Mouse (Mus musculus): ENCODE data around the gene Sqstm1.

Gene Sqstm1

DNA sequence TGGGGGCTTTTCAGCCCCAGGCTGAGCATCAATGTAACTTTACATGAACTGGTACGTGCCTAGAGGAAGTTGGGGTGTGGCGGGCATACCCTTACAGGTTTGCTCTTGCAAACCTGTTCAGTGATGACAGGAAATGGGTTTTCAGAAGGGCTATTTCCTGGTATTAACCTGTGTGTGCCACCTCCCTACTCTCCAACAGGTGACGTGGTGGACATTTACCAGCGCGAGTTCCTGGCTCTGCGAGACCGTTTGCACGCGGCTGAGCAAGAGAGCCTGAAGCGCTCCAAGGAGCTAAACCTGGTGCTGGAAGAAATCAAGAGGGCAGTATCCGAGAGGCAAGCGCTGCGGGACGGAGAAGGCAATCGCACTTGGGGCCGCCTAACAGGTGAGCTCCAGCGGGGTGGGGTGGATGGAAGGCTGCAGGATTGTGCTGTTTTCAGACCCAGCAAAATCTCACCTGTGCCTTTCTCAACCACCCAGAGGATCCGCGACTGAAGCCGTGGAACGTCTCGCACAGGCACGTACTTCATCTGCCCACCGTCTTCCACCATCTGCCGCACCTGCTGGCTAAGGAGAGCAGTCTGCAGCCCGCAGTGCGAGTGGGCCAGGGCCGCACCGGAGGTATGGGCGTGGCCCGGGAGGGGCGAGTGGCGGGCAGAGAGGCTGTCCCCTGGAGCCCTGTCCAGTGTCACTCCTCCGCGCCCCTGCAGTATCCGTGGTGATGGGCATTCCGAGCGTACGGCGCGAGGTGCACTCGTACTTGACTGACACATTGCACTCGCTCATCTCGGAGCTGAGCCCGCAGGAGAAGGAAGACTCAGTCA lies 20.1 kb upstream of the Sqstm1 start:
- no peak for DNase-seq (ENCODE audit: low spot score in 2 of 2)

GRCm38 (mm10) chr11:50229252-50229910 lies 18.8 kb upstream of the Sqstm1 start:
- no peak for DNase-seq (ENCODE audit: low spot score in 2 of 2)

- DNase-seq (ENCODE audit: low spot score in 2 of 2), result no peak
Observed at GRCm38 (mm10) chr11:50228772-50229171, 18.1 kb upstream of the Sqstm1 start.

DNA sequence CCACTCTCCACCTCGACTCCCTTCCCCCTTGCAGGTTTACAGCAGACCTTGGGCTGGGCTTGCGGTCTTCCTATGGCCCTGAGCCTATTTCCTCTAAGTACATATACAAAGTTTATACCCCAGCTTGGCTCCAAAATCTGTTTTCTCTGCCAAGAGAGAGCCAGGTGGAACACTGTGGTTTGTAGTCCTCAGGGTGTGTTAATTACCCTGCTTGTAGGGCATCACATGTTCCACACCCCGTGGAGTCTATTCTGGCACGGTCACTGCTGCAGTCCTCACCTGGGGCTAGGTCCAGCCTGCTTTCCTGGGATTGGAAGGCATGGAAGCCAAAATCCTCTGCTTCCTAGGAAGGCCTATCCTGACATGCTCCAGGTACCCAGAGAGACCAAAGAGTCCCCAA lies 17.1 kb upstream of the Sqstm1 start:
- no peak for DNase-seq (ENCODE audit: low spot score in 2 of 2)

DNA sequence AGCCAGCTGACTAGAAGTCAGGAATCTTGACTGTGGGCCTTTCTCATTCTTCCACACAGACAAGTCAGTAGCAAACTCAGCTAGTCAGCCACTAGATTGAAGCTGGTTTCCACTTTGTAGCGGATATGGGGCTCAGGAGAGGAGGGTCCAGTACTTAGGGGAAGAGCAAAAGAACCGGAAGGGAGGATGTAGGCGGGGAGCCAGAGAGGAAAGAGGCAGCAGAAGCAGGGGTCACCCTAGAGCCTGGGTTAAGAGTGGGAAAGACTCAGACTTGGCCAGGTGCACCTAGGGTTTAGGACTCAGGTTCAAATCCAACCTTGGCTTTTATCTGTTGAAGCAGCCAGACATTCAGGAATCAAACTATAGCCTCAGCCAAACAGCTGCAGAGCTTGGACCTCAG lies 16.6 kb upstream of the Sqstm1 start:
- DNase-seq (ENCODE audit: low spot score in 2 of 2), result no peak

DNA sequence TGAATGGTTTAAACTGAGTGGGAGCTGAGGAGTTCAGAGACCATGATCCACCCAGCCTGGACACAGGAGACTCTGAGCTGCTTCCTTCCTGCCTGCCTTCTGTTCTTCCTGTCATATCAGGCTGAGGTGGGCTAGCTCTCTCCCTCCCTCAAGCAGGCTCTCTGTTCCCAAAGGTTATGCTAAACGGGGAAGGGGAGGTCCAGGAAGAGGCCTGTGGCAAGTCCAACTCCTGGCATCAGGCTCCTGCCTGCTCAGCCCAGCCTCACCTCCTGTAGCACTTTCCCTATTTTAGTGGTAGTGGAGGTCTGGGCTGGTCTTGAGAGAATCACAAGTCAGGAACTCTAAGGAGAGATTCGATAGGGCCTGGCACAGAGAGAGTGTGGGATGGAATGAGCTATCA lies 15.8 kb upstream of the Sqstm1 start:
- DNase-seq (ENCODE audit: low spot score in 2 of 2), result no peak

- DNase-seq (ENCODE audit: low spot score in 2 of 2), result peak in 1 of 2 experiments; percentile 56
Observed at GRCm38 (mm10) chr11:50225611-50226378, 15.2 kb upstream of the Sqstm1 start.

GRCm38 (mm10) chr11:50224671-50225530 lies 14.3 kb upstream of the Sqstm1 start:
- DNase-seq (ENCODE audit: low spot score in 2 of 2), result peak; percentile 70 to 88

- no peak for DNase-seq (ENCODE audit: low spot score in 2 of 2)
Observed at GRCm38 (mm10) chr11:50223783-50224662, 13.4 kb upstream of the Sqstm1 start.

DNA sequence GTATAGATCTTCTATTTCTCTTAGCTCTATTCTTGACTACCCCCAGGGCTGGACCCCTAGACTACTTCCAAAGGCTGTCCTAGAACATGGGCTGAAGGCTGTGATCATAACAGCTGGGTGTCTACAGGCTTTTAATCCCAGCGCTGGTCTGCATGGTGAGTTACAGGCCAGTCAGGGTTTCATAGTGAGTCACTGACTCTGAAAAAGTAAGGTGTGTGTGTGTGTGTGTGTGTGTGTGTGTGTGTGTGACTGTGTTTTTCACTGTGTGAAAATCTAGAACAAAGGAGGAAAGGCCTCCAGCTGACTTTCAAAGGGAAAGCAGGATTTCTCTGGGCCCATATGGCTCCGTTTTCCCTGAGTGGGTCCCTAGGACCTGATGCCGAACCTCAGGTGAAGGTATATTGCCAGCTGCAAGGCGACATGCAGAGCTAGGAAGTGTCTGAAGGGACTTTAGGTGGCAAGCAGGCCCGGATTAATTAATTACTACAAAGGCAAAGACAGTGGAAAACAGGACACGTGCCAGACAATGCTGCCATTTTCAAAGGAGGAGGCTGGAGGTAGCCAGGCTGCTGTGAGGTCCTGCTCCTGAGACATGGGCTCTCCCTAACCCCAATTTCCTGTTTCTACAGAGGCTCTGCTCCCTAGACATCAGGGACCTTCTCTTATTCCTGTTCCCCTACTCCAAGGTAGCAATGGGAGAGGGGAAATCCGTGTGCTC lies 12.1 kb upstream of the Sqstm1 start:
- no peak for DNase-seq (ENCODE audit: low spot score in 2 of 2)

DNA sequence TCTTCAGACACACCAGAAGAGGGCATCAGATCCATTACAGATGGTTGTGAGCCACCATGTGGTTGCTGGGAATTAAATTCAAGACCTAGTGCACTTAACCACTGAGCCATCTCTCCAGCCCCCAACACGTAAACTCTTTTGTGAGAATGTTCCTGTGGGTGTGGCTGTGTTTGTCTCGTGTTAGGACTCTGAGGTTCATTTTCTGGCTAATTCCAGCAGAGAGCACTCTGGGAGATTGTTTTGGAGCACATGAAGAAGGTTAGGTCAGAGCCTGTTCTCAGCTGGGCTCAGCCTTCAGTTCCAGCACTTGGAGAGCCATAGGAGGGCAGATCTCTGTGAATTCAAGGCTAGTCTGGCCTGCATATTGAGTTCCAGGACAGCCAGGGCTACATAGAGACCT lies 9.2 kb upstream of the Sqstm1 start:
- DNase-seq (ENCODE audit: low spot score in 2 of 2), result no peak

GRCm38 (mm10) chr11:50217811-50218210 lies 7.2 kb upstream of the Sqstm1 start:
- no peak for DNase-seq (ENCODE audit: low spot score in 2 of 2)

- DNase-seq (ENCODE audit: low spot score in 2 of 2), result no peak
Observed at GRCm38 (mm10) chr11:50216724-50217366, 6.2 kb upstream of the Sqstm1 start.

DNA sequence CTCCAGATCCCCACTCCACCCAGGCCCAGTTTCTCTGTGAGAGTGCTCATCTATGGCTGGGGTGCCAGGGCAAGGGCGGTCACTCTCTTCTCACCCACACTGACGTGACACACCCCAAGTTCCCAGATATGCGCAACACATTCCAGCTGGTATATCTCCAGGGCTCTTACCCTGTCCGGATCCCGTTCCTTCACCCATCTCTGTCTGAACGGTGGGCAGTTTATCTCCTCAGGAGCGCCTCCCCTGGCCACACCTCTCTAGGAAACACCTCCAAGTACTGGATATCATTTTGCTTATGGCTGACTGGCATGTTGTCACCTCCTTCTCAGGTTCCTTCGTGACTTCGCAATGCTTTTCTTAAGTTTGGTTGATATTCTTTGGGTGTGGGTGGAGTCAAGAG lies 5.0 kb upstream of the Sqstm1 start:
- no peak for DNase-seq (ENCODE audit: low spot score in 2 of 2)

GRCm38 (mm10) chr11:50214631-50215030 lies 4.0 kb upstream of the Sqstm1 start:
- DNase-seq (ENCODE audit: low spot score in 2 of 2), result no peak

GRCm38 (mm10) chr11:50212848-50213758 lies 2.5 kb upstream of the Sqstm1 start:
- DNase-seq (ENCODE audit: low spot score in 2 of 2), result peak in 1 of 2 experiments; percentile 50

- DNase-seq (ENCODE audit: low spot score in 2 of 2), result no peak
Observed at GRCm38 (mm10) chr11:50212060-50212739, 1.6 kb upstream of the Sqstm1 start.
